Mouse (Mus musculus) stomach, postnatal 0 days (tissue): ENCODE data around the gene Commd1.

Experiments used
- CTCF ChIP-seq: IDR thresholded peaks from 2 replicates; pipeline ENCODE4 v1.5.1; 2016; ENCODE audit warnings: antibody characterized with exemption, low read depth, mild to moderate bottlenecking, moderate library complexity
- EP300 ChIP-seq: optimal IDR thresholded peaks from 2 replicates; pipeline ENCODE3; 2016; ENCODE audit warnings: antibody characterized with exemption

DNA sequence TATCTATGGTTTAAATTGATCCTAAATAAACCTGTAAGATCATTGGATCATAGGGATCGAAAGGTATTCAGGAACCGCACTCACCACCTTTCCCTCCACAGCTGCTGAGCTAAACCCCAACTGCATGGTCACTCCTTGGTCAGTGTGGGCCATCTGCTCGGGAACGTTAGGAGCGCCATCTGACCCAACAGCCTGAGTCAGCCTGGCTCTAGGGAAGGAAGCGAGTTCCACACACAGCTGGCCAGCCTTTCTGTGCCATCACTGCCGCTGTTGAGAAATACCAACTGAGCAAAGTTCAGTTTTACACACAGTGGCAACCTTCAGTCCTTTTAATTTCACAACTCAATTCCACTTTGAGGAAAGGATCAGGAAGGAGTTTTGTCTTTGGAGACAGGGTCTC lies 90.3 kb downstream of the Commd1 start:
- TF ChIP-seq CTCF = no peak
- TF ChIP-seq EP300 = no peak
